Mouse (Mus musculus) c-Kit-negative CD71-positive TER-119-positive erythroid progenitor cells, embryonic 14.5 days (primary cell): ENCODE measurements around the gene Slc35f3.

Experiments
- DNase-seq: peaks from one replicate; pipeline ENCODE4 v3.0.0-alpha.2; 2013; ENCODE audit warnings: low read depth, low spot score

The Slc35f3 gene

DNA sequence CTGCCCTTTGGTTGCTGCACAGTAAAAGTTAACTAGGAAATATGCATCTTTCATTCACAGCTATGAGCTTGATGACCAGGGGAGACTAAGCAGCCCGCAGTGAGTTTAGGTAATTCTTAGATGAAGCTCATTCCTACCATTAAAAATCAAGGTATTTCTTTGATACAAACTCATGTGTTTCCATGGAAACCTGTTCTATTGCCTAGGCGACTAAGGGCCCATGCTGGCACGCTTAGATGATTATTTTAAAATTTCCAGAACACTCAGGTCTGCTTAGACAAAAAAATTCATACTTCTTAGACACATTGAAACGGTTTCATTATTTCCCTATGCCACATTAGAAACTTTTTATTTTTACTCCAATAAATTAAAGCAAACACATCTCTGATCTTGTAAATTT is 106.7 kb downstream of the Slc35f3 start:
- DNase-seq, result no peak

DNA sequence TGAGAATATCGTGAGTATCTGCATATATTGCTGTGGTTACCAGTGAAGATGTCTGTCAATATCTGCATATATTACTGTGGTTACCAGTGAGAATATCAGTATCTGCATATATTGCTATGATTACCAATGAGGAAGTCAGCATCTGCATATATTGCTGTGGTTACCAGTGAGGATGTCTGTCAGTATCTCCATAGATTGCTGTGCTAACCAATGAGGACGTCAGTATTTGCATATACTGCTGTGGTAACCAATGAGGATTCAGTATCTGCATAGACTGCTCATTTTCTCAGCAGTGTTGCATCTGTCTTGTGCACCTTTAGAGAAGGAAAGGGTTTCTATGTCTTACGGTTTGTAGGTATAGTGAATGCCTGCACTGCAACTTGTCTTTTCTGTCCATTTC is 122.5 kb downstream of the Slc35f3 start:
- DNase-seq, result no peak

DNA sequence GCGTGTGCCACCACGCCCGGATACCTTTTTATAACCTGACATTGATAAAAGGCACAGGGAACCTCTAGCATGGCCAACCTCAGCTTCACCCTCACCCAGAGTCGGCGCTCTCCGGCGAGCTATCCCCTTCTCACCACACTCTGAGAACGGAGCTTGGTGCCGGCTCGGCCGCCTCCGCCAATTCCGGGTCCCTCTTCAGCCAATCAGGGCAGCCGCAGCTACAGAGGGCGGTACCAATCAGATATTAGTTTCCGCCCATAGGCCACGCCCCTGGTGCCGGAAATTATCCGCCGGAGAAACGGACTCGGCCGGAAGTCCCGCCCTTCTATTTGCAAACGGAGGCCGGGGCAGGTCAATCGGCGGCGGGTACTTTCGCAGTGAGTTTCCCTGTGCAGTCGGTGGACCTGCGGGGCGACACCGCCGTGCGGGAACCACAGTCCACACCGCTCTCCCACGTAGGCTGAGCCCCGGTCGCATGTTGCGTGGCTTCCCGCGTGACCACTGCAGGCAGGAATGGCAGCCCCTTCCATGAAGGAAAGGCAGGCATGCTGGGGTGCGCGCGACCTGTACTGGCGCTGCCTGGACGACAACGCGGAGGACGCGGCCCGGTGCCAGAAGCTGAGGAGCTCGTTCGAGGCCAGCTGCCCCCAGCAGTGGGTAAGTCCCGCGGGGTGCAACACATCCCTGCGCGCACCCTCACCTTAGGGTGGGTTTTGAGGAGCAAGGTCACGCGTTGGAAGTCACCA is 124.0 kb downstream of the Slc35f3 start, which contains the start of gene Coa6:
TSS of gene Coa6 (plus strand) at position 342 of the 746 bp plus-strand sequence.
- peak; percentile 97 for DNase-seq

DNA sequence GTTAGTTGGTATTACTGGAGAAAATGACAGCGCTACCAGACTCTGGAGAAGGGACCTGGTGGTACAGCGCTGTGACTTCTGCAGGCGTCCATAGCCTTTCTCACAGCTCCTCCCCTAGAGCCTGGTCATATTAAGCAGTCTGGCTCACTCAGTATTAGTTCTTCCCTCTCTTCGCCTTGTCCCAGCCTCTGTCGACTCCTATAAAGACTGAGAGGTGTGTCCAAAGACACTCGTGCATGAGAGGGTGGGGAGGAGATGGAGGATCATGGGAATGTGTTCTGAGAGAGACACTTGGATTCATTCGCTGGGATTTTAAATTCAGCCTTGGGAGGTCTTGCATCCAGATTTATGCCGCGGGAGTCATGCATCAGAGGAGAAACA is 124.6 kb downstream of the Slc35f3 start:
- peak; percentile 19 for DNase-seq

DNA sequence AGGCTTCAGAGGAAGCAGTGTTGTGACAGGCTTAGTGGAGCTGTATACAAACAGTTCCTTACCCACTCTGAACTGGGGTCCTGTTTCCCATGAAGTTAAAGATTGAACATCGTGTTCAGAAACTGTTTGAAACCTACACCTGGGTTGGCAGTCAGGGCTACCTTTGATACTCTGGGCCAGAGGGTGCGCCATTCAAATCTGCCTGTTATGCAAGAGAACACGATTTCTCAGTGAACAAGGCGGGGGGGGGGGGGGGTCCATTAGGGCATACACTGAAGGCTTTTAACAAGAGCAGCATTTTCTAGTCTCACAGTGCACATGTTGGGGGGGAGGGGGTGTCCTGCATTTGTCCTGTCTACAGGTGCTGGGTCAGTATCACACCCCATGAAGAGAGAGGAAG is 125.8 kb downstream of the Slc35f3 start:
- DNase-seq, result no peak

DNA sequence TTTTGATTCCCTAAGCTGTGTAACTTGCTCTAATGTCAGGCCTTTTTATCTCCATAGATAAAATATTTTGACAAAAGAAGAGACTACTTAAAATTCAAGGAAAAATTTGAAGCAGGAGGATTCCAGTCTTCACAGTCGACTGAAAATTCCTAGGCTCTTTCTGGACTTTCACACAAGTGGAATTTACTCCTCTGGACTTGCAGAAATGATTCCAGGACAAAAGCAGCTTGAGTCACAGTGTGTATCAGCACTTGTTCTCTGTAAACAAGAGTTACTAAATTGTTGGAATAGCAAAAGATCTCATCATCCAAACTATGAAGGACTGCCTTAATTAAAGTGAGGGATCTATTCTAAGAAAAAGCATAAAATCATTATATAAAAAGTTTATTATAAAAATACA is 126.6 kb downstream of the Slc35f3 start:
- DNase-seq, result no peak

DNA sequence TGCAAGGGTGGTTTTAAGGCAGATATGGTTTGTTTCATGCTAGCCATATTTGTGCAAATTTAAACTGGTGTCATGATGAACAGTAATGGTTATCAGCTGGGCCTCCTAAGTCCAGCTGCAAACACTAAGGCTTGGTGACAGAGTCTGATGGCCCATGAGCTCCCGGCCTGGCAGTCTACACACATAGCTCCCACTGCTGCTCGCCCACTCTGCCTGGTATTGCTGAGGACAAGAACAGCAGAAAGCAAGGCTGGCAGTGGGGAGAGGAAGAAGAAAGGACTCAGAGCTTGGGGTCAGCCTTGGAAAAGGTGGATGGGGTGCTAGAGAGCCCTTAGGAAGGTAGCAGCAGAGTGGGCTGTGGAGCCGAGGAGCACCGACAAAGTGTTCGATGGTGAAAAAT is 131.3 kb downstream of the Slc35f3 start:
- DNase-seq, result no peak

DNA sequence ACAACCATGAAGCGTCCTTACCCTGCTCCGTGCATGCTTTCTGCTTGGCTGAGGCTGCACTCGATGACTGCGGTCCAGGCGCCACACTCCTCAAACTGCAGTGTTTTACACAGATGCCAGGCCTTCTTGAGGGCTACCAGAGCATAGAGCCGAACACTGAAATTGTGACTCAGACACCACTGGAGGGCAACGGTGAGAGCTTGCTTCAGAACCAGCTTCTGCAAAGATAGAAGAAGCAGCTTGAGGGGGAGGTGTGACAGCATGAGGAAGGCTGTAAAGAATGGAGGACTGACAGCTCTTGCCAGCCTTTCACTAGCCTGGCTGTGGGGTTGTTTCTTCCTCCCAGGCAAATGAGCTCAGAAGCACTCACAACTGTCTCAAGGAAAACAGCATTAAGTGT is 135.5 kb downstream of the Slc35f3 start:
- no peak for DNase-seq

DNA sequence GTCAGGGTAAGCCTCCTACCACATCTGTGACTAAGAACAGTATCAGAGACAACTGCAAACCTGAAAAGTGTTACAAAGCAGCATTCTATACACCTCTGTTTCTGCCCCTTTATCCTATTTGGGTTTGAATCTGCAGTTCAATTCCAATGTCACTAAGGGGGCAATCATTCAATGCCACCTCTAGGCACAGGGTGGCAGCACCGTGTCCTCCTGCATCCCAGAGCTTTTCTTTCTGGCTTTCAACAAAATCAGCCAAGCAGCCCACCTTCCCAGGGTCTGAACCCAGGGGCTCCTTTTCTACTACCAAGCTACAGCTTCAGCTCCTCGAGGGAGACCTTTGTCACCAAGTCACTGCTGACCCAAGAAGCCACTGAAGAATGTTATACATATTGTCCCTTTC is 140.6 kb downstream of the Slc35f3 start:
- DNase-seq, result no peak
